Mouse (Mus musculus) left cerebral cortex, postnatal 14 days (tissue): ENCODE data around the gene Rpl23a. TPM values are rescaled to one million over a fixed set of nuclear protein-coding genes. Genes with fewer than 3 reads are reported as not detected.

Experiments
- DNase-seq, 2 experiments: peaks; one replicate each; pipeline ENCODE4 v3.0.0; 2021 to 2022; ENCODE audit warnings: low spot score in 2 of 2, mixed read lengths in 1 of 2
- intact Hi-C: fragments of 180-260 bp; cut with DNase I; formaldehyde crosslinking; loops from one replicate; pipeline ENCODE4 v1.15.1; 2025
- total RNA-seq, 2 experiments: library from RNA; stranded (reverse); gene quantifications; 2 replicates each; pipeline ENCODE4 v1.2.3; 2021

Gene Rpl23a
- total RNA-seq, 2 experiments from 2014 or later, result 643 to 660 TPM

DNA sequence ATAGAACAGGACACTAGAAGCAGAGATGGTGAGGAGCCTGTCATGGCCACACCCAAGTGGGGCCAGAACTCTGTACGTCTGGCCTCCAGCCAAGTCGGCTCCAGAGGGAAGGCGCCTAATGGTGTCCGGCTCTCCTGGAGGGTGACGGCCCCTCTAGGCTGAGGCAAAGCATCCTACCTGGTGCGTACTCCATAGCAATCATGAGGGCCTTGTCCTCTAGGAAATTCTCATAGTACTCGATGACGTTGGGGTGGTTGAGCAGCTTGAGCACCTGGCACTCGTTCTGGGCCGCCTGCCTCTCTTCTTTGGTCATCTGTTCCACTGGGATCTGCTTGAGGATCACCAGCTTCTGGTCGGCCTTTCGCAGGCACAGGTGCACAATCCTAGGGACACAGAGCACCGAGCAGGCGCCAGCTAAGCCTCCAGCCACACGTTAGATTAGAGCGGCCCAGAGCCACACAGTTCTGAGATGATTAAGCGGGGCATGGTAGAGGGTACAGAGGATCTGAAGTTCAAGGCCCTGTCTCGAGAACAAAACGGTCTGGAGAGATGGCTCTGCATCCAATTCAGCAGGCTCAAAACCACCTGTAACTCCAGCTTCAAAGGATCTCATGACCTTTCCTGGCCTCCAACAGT, 10.5 kb downstream of the Rpl23a start:
- DNase-seq, result no peak
- intact Hi-C loops, result no loop called here

DNA sequence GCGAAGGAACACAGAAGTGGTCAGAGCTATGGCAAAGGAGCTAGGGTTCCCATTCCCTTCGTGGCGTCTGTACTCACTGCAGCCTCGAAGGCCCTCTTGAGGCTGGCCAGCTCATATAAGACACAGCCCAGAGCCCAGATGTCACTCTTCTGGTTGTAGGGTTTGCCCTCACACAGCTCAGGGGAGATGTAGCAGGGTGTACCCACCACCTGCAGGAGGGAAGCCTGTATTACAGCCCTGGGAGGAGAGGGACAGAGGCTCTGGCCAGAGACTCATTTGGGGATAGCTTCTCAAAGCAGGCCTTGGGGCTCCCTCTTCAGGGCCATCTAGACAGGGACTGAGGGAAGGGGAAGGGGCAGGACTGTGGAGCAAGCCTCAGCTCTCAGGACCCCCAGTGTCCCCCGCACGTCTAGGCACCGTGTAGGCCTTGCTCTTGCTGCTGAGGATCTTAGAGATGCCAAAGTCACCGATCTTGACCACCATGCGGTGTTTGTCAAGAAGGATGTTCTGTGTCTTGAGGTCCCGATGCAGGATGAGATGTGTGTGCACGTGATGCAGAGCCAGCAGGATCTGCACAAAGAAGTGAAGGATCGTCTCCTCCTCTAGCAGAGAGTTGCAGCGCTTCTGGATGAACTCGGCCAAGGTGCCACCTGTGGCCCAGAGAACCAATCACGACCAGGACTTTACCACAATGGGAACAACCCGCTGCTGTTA, 11.2 kb downstream of the Rpl23a start:
- DNase-seq, result no peak
- intact Hi-C loops, result no loop called here

DNA sequence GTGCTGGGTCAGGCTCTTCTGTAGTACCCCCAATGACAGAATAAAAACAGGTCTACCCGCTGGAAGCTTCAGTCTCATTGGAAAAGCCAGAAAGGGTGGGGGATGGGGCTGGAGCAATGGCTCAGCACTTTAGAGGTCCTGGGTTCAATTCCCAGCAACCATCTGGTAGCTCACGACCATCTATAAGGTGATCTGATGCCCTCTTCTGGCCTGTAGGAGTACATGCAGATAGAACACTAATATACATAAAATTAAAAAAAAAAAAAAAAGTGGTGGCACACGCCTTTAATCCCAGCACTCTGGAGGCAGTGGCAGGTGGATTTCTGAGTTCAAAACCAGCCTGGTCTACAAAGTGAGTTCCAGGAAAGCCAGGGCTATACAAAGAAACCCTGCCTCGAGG, 12.1 kb downstream of the Rpl23a start:
- no peak for DNase-seq
- intact Hi-C loops, result no loop called here

DNA sequence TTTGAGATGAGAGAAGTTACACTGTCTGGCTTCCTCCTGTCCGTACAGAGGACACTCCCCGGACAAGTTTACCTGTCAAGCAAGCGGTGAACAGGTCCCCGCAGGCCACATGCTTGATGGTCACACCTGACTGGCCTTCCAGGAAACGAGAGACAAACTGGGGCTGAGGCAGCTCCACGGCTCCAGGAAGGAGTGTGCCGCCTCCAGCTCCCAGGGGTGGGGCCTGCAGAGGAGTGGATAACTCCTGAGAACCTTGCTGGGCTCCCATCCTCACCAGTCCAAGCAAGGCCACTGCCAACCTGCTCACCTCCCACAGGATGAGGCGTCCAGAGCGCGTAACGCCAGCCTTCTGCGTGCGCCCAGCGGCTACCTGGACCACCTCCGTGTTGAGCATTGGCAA, 13.1 kb downstream of the Rpl23a start:
- intact Hi-C loops, result no loop called here
- DNase-seq, result no peak

DNA sequence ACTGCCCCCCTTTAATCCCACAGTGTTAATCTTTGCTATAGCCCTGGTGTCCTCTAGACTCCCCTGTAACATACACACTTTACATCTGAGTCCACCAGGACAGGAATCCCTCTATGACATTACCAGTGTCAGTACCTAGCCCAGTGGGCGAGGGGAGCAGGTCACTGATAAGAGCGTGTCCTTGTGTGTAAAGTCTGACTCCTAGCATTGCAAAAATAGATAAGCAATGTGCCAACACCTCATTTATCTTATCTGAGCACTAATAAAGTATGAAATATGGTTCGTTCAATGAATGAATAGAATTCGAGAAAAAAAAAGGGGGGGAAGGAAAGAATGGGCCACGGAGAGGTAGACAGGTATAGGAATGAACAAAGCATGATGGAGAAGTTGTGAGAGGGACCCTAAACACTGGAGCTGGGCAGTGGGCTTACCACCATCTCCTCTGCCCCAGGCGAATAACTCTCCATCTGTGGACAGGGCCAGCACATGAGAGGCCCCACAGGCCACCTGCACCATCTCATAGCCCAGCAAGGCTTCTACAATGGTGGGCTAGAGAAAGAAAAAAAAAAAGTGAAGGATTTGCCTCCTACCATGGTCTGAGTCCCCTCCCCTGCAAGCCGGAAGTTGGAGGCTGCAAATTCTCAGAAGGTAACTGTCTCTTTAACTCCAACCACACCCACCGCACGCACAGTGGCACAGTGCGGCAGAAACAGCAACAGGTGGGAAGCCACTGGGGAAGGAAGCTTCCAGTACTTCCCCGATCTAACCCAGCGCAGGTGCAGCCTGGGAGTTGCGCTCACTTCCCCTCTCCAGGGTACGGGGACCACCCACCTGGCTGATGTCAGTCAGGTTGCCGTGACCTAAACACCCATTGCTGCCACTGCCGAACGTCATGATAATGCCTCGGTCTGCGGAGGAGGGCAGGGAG, 14.6 kb downstream of the Rpl23a start:
- DNase-seq, result no peak
- intact Hi-C loops, result no loop called here

DNA sequence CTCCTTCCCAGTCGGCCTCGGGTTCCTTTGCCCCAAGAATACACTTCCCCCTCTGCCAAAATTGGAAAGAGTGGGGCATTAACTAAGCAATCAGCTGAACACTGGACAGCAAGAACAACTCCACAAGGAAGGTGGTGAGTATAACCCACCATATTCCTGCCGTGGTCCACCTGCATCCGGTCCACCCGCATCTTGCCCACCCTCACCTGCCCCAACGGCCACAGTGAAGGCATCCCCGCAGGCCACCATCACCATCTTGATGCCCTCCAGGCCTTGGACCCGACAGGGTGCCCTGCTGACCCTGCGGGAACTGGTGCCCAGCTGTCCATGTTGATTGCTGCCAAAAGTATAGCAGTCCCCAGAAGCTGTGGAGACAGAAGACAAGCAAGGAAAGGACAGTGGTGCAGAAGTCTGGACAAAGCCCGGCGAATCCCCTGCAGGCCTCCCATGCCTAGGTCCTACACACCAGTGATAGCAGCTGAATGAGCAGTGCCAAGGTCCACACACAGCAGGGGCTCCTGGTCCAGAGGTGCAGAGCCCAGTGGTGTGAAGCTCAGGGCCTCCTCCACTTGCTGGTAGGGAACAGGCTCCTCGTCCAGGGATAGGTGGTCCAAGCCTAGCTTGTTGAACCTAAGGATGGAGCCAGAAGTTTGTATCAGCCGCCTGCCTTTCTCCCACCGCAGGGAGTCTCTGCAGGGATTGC, 16.0 kb downstream of the Rpl23a start:
- intact Hi-C loops, result no loop called here
- DNase-seq, result no peak

DNA sequence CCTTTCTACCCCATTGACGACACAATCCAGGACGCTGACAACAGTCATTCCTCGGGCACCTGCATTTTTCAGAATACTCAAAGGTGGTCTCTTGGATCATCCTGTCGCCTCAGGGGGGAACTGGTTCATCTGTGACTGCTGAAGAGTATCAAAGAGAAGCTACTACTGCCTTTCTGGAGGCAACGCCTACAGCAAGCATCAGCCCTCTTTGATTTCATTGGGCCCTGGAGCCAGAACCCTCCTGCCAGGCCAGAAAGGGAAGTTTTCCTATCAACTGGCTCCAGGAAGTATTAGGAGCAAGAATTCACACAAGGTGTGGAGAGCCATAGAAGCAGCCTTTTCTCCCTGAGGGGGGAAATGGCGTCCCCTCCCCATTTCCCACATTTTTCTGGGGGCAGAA, 16.7 kb downstream of the Rpl23a start:
- intact Hi-C loops, result no loop called here
- DNase-seq, result no peak

DNA sequence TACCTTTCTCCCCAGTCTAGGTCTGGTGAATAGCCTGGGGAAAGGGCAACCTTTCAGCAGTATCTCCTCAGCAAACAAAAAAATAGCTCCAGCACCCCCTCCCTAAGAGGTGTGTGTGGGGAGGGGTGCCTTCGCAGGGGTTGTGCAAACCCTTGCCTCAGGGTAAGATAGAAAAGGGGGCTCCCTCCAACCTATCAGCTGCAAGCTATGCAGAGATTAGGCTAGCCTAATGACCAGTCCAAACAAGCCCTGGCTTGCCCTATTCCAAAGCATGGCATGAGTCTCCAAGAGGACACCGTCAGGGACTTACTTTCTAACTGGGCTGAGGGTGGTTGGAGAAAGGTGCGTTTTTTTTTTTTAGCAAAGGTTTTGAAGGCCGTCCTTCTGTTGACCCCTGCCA, 17.2 kb downstream of the Rpl23a start:
- intact Hi-C loops, result no loop called here
- no peak for DNase-seq

DNA sequence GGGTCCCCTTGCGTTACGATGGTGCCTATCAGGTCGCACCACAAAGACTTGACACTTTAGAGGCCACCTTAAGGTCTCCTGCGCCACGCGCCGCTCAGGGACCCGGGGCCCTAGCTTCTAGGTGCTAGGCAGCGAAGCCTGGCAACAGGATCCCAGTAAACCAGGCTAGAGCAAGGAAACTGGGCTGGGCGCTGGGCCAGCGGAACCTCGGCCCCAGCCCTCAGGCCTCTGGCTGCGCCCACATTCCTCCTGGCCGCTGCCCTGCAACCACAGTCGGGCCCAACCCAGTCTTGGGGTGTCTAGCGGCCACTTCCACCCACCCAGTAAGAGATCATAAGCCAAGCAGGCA, 17.6 kb downstream of the Rpl23a start:
- intact Hi-C loops, result no loop called here
- DNase-seq, result peak in 1 of 2 experiments; percentile 42

DNA sequence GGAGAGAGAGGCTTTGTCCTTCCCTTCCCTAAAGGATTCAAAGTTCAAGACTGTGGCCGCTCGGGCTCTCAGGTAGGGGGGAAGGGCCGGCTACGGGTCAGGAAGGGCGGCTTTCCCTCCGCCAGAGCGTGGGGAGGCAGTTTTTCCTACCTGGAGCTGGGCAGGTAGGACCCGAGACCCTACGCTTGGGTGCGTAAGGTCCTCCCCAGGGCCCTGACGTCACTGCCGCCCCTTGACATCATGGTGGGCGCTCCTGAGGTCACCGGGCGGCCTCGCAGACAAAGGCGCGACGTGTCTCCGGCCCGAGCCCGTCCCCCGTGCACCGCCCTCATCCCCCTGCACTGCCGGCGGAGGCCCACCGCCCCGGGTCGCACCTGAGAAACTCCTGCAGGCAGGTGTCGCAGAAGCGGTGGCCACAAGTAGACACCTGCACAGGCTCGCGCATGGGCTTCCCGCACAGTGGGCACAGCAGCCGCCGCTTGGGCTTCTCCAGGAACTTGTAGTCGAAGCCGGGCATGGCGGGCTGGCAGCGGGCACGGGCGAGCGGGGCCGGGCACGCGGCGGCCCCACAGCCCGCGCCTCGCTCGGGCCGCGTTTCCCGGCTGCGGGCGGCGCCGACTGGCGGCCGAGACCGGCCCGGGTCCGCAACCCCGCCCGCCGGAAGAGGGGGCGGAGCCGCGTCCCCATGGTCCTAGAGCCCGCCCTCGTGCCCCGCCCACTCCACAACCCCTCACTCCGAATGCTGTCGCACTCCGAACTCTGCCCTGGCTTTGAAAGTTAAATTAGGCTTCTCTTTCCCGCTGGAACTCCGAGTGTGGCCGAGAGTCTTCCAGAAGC, 18.2 kb downstream of the Rpl23a start, which contains the start of gene Traf4:
Gene Traf4 (minus strand): TSS at position 666 of the 837 bp plus-strand sequence.
- peak in 1 of 2 experiments; percentile 75 for DNase-seq
- intact Hi-C loops, result no loop called here

DNA sequence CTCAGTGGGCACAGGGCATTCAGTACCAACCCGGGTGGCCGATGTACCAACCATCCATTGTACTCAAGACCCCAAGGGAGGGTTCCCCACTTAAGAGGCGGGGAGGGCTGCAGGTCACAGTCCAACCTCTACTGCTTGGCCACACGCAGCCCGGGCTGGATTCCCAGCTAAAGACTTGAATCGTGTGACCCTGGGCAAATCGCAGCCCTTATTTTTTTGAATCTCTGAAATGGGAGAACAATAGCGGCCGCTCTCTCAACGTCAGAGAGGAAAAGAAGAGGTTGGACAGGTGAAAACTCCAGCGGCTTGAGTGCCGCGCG, 18.8 kb downstream of the Rpl23a start:
- intact Hi-C loops, result no loop called here
- DNase-seq, result no peak

DNA sequence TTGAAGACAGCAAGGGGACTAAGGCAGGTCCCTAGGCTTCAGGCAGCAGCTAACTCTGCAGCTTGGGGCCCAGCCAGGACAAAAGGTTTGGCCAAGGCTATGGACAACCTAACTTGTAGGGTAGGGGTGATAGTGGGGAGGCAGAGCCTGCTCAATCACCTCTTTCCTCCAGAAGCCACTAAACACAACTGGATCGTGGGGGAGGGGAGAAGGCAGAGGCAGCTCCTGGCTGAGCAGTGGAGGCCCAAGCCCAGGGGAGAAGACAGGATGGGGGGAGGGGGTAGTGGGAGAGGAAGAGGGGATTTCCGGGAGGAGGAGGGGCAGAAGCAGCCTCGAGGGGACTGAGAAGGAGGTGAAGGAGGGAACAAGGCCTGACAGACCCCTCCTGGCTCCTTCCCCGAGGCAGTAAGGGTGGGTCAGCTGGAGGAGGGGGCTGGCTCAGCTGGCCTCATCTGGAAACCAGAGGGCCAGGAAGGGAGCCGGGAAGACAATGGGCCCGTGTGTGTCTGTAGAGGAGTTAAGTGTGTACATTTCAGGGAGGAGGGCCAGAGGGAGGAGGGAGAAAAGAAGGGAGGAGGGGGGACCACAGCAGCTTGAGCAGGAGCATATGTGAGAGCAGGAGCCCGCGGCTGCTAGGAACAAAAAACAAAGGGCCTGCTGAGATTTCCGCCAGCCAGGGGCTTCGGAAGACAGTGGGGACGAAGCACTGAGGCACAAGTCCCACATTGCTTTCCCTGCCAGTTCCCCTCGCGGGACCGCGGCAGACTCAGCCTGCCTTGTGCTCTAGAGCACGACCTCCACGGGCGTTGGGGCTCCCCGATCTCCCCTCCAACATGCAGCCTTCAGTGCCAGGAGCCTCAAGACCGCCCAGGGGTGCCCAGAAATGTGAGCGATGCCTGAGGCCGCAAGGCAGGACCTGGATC, 19.4 kb downstream of the Rpl23a start:
- peak in 1 of 2 experiments; percentile 45 for DNase-seq
- intact Hi-C loops, result no loop called here

DNA sequence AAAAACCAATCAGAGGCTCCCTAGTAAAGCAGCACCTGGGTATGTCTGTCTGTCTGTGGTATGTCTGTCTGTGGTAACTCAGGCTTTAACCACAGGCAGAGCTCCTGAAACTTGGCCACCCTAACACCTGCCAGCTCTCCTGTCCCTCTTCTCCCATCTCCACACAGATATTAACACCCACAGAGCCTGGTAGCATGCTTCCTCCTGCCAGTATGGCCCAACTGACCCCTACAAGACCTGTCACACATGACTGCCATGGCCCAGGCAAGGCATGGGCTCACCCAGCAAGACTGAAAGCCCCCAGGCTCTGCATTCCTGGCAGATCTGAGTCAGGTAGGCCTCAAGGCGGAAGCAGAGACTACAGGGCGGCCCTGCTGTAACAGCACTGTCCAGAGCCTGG, 20.3 kb downstream of the Rpl23a start:
- intact Hi-C loops, result no loop called here
- DNase-seq, result no peak

DNA sequence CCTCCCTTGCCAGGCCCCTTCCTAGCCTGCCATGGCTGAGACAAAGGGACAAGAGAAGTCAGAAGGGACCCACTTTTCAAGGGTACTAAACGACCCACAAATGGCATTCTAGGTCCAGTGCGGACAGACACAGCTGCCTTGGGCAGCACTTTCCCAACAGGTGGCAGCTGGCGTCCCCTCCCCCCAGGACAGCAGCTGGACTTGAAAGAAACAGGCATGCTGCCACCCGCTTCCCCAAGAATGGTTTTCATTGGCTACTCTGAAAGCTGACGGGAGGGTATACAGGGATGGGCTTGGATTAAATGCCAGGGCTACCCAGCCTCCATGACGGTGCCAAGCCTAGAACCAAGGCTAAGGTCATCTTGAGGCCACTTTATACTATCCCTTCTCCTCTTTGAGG, 20.9 kb downstream of the Rpl23a start:
- DNase-seq, result peak; percentile 64 to 86
- intact Hi-C loops, result no loop called here

DNA sequence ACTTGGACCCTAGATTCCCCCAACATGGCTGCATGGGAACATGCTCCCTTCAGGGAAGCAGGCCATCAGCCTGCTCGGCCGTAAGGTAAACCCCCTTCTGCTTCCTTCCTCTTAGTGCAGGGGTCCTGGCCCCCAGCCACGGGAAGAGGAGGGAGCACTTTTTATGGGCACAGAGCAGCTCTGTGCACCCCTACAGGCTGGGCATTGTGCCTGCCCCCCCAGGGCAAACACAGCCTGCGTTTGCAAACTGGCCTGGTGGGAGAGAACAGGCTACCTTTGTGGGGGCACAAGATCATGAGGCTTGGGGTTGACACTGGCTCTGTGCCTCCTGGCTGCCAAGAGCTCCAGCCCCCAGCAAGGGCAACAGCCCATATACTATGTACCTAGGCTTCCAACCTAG, 21.4 kb downstream of the Rpl23a start:
- peak in 1 of 2 experiments; percentile 40 for DNase-seq
- intact Hi-C loops, result no loop called here

DNA sequence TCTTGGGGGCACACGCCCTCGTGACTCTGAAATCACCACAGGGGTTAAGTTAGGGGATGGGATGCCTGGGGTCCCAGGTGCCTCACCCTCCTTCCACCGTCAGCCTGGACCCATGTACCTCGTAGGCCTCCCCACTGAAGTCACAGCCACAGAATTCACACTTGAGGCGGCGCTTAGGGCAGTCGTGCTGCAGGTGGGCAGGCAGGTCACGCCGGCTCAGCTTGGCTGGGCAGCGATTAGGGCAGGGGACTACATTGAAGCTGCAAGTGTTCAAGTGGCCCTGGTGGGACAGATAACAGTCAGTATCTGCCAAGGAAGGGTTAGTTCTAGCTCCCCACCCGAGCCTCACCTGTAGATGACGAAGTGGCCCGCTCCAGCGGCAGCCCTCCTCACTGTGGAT, 22.2 kb downstream of the Rpl23a start:
- DNase-seq, result no peak
- intact Hi-C loops, result no loop called here

DNA sequence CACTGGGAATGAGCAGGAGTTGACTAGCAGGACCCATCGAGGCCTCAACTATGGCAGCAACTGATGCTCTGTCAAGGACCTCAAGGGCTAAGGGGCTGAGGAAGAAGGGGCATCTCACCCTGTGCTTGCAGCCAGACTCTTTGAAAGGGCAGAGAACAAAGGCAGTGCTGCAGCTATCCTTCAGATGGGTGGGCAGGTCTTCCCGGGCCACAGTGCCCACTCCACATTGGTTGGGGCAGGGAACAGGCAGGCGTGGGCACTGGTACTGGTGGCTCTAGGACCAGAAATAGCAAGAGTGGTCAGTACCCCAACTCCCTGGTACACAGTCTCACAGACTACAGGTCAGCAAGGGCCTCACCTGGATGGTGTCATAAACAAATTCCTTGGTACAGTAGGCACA, 22.7 kb downstream of the Rpl23a start:
- intact Hi-C loops, result no loop called here
- no peak for DNase-seq

DNA sequence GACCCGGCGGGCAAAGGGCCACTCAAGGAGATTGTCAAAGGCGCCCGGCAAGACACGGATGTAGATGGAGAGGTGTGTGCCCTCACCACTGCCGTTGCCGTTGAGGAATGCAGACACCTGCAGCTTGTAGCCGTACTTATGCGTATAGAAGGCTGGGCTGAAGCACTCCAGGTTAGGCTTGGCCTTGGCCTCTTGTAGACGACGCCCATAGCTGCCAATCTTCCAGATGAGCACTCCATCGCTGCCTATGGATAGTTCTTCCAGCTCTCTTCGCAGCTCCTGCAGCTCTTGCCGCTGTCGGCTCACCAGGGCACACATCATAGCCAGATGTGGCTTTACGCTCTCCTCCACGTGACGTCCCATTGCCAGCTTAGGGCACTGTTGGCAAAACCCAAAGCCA, 23.2 kb downstream of the Rpl23a start:
- no peak for DNase-seq
- intact Hi-C loops, result no loop called here
